Mouse (Mus musculus): Measurements from ENCODE around the gene Lin7c.

GRCm38 (mm10) chr2:109921298-109922035 is 30.8 kb downstream of the Lin7c start:
- TF ChIP-seq CTCF (IDR thresholded peaks at IDR 0.05; ENCODE audit: low read depth) (no peak), EP300 (IDR thresholded peaks at IDR 0.05; ENCODE audit: low read depth) (no peak)
